Mouse (Mus musculus) thymus, postnatal 4 days (tissue): ENCODE measurements around the gene Parm1.

Source experiments
- DNase-seq: peaks from one replicate; pipeline ENCODE4 v3.0.0; 2021

The Parm1 gene

GRCm38 (mm10) chr5:91662715-91663114 is 145.3 kb downstream of the Parm1 start:
- DNase-seq = no peak

- no peak for DNase-seq
Observed at GRCm38 (mm10) chr5:91667127-91667526, 149.7 kb downstream of the Parm1 start.

DNA sequence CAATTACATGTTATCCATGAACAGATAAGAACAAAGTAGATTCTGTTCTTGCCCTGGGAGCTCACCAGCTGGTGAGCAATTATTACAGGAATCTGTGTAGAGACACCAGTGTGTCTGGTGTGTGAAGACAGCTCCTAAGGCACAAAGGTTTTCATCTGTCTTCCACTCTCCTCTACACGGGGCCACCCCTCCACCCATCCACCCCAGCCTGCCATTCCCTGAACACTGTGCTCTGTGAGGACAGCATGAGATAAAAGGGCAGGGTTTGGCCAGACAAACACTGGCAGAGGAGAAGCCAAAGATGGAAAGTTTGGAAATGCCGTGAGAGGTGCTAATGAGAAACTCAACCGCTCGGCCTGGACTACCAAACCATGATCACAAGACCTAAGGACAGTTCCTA is 151.8 kb downstream of the Parm1 start:
- DNase-seq = no peak
